Mouse (Mus musculus) fat pad, adult 2 months (tissue): ENCODE measurements around the gene Dpp8.

Experiments
- DNase-seq: peaks from one replicate; pipeline ENCODE4 v3.0.0-alpha.2; 2011; ENCODE audit warnings: low read depth, low spot score; ENCODE audit errors: extremely low read depth

The Dpp8 gene

GRCm38 (mm10) chr9:65085270-65085669 lies 53.1 kb downstream of the Dpp8 start:
- DNase-seq: no peak

GRCm38 (mm10) chr9:65086801-65087200 lies 54.6 kb downstream of the Dpp8 start:
- DNase-seq: no peak

GRCm38 (mm10) chr9:65087490-65087889 lies 55.3 kb downstream of the Dpp8 start:
- DNase-seq: no peak

GRCm38 (mm10) chr9:65094237-65094636 lies 62.0 kb downstream of the Dpp8 start:
- DNase-seq: no peak

GRCm38 (mm10) chr9:65100991-65101685 lies 68.9 kb downstream of the Dpp8 start, which contains the start of gene Igdcc4:
Igdcc4 (plus strand) TSS chr9:65101486.
- DNase-seq: no peak

- DNase-seq: no peak
These were observed 69.6 kb downstream of the Dpp8 start for GRCm38 (mm10) chr9:65101686-65102376.

GRCm38 (mm10) chr9:65102377-65103172 lies 70.4 kb downstream of the Dpp8 start:
- DNase-seq: no peak

GRCm38 (mm10) chr9:65103173-65103752 lies 71.0 kb downstream of the Dpp8 start:
- DNase-seq: no peak

GRCm38 (mm10) chr9:65106821-65107220 lies 74.6 kb downstream of the Dpp8 start:
- no peak for DNase-seq

- DNase-seq: no peak
These were observed 75.7 kb downstream of the Dpp8 start for GRCm38 (mm10) chr9:65107893-65108292.

- no peak for DNase-seq
These were observed 77.2 kb downstream of the Dpp8 start for GRCm38 (mm10) chr9:65109132-65110072.

GRCm38 (mm10) chr9:65111698-65112097 lies 79.5 kb downstream of the Dpp8 start:
- DNase-seq: no peak

GRCm38 (mm10) chr9:65113694-65114093 lies 81.5 kb downstream of the Dpp8 start:
- DNase-seq: no peak

GRCm38 (mm10) chr9:65115891-65116290 lies 83.7 kb downstream of the Dpp8 start:
- no peak for DNase-seq

GRCm38 (mm10) chr9:65117516-65117915 lies 85.3 kb downstream of the Dpp8 start:
- DNase-seq: peak; percentile 66

- no peak for DNase-seq
These were observed 88.7 kb downstream of the Dpp8 start for GRCm38 (mm10) chr9:65120935-65121334.

GRCm38 (mm10) chr9:65122545-65122944 lies 90.3 kb downstream of the Dpp8 start:
- DNase-seq: no peak

GRCm38 (mm10) chr9:65123552-65124168 lies 91.4 kb downstream of the Dpp8 start:
- DNase-seq: no peak

- no peak for DNase-seq
These were observed 96.1 kb downstream of the Dpp8 start for GRCm38 (mm10) chr9:65128123-65128815.
